Mouse (Mus musculus) cerebellum, adult (tissue): ENCODE data around the gene Zcchc3.
A peak's percentile ranks its signal among the peaks of the same experiment; 100 is the strongest.
"Not testable (repeated sequence)": the region's sequence is repeated elsewhere in the genome, so short reads cannot be mapped to it uniquely, and the experiment has no call there.

ENCODE experiments used
- ATAC-seq: cut with Nextera tagmentation; 2 replicates; pipeline ENCODE4 v1.9.2; 2017; ENCODE audit warnings: mild to moderate bottlenecking, moderate library complexity, mixed read lengths; ENCODE audit not compliant: insufficient number of reproducible peaks, low FRiP score, low TSS enrichment

Zcchc3 gene

DNA sequence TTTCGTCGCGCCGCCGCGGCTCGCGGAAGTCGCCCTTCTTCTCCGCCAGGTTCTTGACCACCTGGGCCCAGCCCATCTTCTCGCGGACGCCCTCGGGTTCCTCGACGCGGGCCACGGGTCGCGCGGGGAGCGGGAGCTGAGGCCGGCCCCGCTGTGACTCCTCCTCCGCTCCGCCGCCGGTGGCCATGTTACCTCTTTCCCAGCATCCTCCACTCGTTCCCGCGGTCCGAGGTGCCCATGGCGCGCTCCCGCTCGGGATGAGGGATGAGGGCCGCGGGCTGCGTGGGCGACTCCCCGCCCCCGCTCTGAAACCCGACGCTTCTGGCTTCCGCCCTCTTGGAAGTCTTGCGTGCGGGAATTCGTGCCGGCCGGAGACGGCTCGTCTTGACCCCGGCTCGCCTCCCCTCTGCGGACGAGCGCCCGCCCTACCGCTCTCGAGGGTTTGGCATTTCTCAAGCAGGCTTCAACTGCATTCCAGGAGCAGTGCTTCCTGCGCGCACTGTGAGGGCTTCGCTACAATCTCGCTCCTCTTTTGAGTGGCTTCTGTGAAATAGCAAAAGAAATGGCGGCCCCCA is at the start of gene Zcchc3:
TSS of gene Zcchc3 (minus strand) at position 437 of the 575 bp plus-strand sequence.
- peak; percentile 90 for ATAC-seq

DNA sequence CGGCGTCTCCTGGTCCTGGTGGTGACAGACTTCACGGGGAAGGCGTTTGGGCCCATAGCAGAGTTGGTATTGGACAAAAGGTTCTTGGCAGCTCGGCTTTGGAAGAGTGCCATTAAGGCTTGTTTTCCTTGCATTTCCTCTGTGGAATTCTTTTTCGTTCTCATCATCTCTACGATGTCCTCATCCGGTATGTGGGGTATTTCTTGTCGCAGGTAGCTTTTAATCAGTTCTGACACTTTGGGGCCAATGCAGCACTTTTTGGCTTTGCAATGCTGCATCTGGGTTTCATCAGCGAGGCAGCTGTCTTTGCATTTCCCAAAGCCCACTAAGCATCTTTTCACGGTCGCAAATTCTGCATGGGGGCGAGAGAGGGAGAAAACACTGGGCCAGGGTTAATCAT is 44.4 kb upstream of the Zcchc3 start:
- no peak for ATAC-seq

GRCm38 (mm10) chr2:152452101-152452781 is 37.4 kb upstream of the Zcchc3 start:
- ATAC-seq: peak; percentile 40; the same call in 1 of the 2 replicates

- ATAC-seq: peak; percentile 42; the same call in 1 of the 2 replicates
These were observed 35.4 kb upstream of the Zcchc3 start for GRCm38 (mm10) chr2:152450241-152450640.

DNA sequence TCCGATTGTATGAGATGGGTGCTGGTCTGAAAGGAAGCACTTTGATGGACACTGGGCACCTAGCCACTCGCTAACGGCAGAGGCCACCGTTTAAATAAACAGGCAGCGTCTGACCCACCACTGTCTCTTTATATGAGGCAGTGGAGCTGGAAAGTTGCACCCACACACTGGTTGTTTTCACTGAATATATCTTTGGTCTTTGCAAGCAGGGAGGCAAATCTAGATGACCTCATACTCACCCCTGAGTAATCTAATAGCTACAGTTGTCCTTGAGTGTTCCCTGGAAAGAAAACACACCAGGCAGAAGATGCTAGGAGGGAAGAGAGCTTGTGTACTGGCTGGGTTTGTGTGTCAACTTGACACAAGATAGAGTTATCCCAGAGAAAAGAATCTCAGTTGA is 32.6 kb upstream of the Zcchc3 start:
- no peak for ATAC-seq

GRCm38 (mm10) chr2:152446642-152447041 is 31.8 kb upstream of the Zcchc3 start:
- no peak for ATAC-seq

DNA sequence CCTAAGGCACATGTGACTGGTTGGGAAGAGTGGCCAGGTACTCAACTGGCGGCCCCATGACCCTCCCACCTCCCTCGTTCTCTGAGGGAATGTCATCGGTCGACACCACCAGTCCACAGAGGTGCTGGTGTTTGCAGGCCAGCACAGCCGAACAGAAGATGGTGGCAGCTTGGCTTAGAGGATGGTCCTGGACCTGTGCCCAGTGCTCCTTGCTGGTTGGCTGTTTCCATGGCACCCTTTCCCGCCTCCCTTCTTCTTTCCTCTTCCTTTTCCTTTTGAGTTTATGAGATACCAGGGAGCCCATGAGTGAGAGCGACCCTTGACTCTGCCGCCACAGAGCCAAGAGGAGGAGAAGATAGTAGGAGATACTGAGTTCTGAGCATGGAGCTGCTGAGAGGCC is 28.5 kb upstream of the Zcchc3 start:
- no peak for ATAC-seq

GRCm38 (mm10) chr2:152442322-152442721 is 27.5 kb upstream of the Zcchc3 start:
- no peak for ATAC-seq

DNA sequence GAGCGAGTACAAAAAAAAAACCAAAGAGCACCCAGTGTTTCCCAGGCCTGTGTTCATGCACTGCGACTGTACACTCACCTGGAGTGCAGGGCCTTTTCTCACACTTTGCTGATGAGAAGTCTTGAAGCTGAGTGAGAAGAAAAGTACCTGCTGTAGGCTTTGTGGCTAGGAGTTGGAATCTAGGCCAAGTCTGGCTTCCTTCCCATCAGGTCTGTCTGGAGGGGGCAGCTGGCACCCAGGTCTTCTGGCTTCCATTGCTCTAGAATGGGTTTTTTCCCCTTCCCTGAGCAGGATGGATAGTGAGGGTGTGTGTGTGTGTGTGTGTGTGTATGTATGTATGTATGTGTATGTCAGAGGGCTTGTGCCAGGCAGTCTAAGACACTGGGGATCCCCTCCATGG is 25.0 kb upstream of the Zcchc3 start:
- no peak for ATAC-seq

GRCm38 (mm10) chr2:152438963-152439362 is 24.1 kb upstream of the Zcchc3 start:
- ATAC-seq: no peak

- peak; percentile 87 for ATAC-seq
These were observed 22.4 kb upstream of the Zcchc3 start for GRCm38 (mm10) chr2:152436983-152437860.

- ATAC-seq: no peak
These were observed 21.6 kb upstream of the Zcchc3 start for GRCm38 (mm10) chr2:152436405-152436901.

DNA sequence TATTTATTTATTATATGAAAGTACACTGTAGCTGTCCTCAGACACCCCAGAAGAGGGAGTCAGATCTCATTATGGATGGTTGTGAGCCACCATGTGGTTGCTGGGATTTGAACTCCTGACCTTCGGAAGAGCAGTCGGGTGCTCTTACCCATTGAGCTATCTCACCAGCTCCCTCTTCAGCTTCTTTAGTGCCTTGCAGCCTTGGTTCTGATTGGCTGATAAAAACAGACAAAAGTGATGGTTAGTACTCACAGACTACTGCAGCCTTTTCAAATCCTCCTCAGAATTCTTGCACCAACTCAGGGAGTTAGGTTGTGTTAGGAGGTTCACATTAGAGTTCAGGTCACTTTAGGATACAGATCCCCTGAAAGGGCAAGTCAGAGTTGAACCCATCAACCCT is 13.7 kb upstream of the Zcchc3 start:
- ATAC-seq: not testable (repeated sequence)

DNA sequence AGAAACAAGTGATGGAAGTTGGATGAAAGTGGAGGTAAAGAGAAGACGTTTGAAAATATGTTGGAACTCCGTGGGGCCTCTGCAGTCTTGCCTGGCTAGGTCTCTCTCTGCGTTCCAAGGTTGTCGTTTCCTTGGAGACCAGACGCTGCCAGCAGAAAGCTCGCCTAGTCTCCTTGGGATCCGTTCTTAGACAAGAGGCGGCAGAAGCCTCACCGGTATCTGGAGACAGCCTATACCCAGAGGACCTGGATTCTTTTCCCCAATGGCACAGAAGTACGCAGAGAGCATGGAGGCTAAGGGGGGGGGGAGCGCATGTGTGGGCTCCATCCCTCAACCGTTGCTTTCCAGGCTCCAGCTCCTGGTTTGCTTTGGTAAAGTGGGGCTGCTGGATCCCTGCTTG is 12.7 kb upstream of the Zcchc3 start:
- no peak; the same call in 1 of the 2 replicates for ATAC-seq

DNA sequence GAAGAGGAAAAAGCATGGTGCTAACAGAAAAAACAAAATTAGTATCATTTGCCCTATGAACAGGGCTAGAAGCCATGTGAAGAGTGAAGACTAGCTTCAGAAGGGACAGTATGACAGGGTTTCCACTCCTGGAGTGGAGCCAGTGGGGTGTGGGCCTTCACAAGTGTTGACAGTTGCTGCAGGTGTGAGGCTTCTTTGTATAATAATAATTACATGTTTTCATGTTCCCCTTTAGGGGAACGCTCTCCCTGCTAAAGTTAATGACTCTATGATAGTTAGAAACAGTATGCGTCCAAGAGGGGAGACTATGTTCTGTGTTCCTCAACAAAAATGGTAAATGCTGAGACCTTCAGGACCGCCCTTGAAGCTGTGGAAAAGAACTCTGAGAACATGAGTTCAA is 959 bp upstream of the Zcchc3 start:
- ATAC-seq: no peak

DNA sequence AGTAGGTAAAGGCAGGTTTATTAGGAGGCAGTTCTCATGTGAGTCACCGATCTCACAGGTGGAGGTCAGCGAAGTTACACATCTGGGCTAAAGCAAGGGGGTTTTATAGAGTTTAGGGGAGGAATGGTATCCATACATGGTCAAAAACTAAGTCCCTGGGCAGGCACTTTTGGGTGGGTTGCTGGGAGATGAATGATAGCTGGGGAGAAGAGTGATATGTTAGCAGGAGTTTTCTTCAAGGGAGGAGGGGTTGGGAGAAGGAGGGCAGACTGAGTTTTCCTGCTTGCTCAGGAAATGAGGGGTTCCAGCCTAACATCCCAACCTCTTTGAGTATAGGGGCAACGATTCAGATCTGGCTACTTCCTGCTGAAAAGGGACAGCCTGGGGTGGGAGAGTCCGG is 460 bp upstream of the Zcchc3 start, which contains the start of gene 6820408C15Rik:
TSS of gene 6820408C15Rik (plus strand) at position 301 of the 400 bp plus-strand sequence.
- no peak for ATAC-seq

GRCm38 (mm10) chr2:152413765-152414584 is 852 bp downstream of the Zcchc3 start:
- no peak for ATAC-seq

DNA sequence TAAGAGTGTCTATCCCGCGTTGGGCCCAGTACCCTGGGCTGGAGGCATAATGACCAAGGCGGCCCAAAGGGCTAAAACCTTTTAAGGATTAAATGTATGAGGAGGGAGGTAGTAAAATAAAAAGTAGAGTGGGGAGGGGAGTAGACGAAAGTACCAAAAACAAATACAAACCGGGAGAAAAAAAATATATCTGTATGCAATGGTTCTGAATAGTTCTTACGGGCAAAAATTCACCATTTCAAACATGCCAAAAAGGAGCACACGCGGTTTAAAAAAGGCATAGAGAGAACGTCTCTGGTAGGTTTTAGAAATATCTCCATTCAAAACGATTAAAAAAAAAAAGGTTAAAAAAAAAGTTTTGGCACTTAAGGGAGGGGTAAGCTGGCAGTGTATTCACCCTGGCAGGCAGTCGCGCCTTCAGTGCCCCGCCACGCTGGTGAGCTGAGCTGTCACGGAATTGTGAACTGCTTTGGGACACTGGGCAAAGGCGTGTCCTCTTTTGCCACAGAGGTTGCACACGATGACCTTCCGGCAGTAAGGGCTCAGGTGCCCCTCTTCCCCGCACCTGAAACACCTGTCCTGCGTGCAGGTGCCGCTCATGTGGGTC is 1.6 kb downstream of the Zcchc3 start:
- ATAC-seq: no peak

- no peak for ATAC-seq
These were observed 2.2 kb downstream of the Zcchc3 start for GRCm38 (mm10) chr2:152412526-152413157.
